Mouse (Mus musculus) embryonic facial prominence, embryonic 12.5 days (tissue): ENCODE results near the gene Cbx2. TPM values are rescaled to one million over a fixed set of nuclear protein-coding genes. Genes with fewer than 3 reads are reported as not detected.

ENCODE experiments used
- ATAC-seq: fragments of 200-750 bp; cut with Nextera tagmentation; 2 replicates; pipeline ENCODE4 v1.8.0; 2017; ENCODE audit not compliant: insufficient number of reproducible peaks, insufficient read depth, low FRiP score, low TSS enrichment
- H3K27ac ChIP-seq: fragments of 300-500 bp; sonication (generic); 2 replicates; pipeline ENCODE4 v1.5.1; 2016; ENCODE audit warnings: mild to moderate bottlenecking
- H3K27me3 ChIP-seq: fragments of 300-500 bp; sonication (generic); 2 replicates; pipeline ENCODE4 v1.6.1; 2016; ENCODE audit warnings: mild to moderate bottlenecking, moderate library complexity
- H3K36me3 ChIP-seq: fragments of 300-500 bp; sonication (generic); 2 replicates; pipeline ENCODE4 v1.6.1; 2016; ENCODE audit warnings: mild to moderate bottlenecking
- H3K4me1 ChIP-seq: fragments of 300-500 bp; sonication (generic); 2 replicates; pipeline ENCODE4 v1.6.1; 2016
- H3K4me2 ChIP-seq: fragments of 300-500 bp; sonication (generic); replicated peaks from 2 replicates; pipeline ENCODE4 v1.6.1; 2016; ENCODE audit warnings: mild to moderate bottlenecking, moderate library complexity
- H3K4me3 ChIP-seq: fragments of 300-500 bp; sonication (generic); 2 replicates; pipeline ENCODE4 v1.5.1; 2016; ENCODE audit warnings: mild to moderate bottlenecking
- H3K9ac ChIP-seq: fragments of 300-500 bp; sonication (generic); 2 replicates; pipeline ENCODE4 v1.6.1; 2016; ENCODE audit warnings: mild to moderate bottlenecking, moderate library complexity
- H3K9me3 ChIP-seq: fragments of 300-500 bp; sonication (generic); 2 replicates; pipeline ENCODE4 v1.6.1; 2016; ENCODE audit warnings: mild to moderate bottlenecking, moderate library complexity
- WGBS: fragments of 180-500 bp; shearing (Covaris S2); methylation state at CpG from one replicate; pipeline ENCODE4 v1.1.7; 2016; 5-methylcytosine and 5-hydroxymethylcytosine counted together
- polyA plus RNA-seq: library from polyadenylated mRNA; unstranded; fragments of >200 nt; fragmentation: Nextera tagmentation; extraction: Ambion mirVana; gene quantifications from 2 replicates; pipeline ENCODE4 v1.2.1, GENCODE M21; 2016

Gene Cbx2
- polyA plus RNA-seq, 1 experiment from 2014 or later = 105 TPM

- no peak for ATAC-seq
- peak overlapping the region; percentile 78 for H3K4me2 ChIP-seq
- H3K27ac ChIP-seq = peak overlapping the region; percentile 38; the same call in 1 of the 2 replicates
- WGBS = 1% methylated on average over 33 of the region's 35 CpGs
- H3K9ac ChIP-seq = peak overlapping the region; percentile 51
- peak overlapping the region; percentile 35 for H3K4me3 ChIP-seq
- H3K4me1 ChIP-seq = peaks cover 41% of the 10 kb centered on the region
- H3K9me3 ChIP-seq = no peaks in the 10 kb centered on the region
- peaks cover 80% of the 10 kb centered on the region for H3K27me3 ChIP-seq
- H3K36me3 ChIP-seq = no peaks in the 10 kb centered on the region
Observed at GRCm38 (mm10) chr11:119053738-119054350, 31.1 kb downstream of the Cbx2 start.

DNA sequence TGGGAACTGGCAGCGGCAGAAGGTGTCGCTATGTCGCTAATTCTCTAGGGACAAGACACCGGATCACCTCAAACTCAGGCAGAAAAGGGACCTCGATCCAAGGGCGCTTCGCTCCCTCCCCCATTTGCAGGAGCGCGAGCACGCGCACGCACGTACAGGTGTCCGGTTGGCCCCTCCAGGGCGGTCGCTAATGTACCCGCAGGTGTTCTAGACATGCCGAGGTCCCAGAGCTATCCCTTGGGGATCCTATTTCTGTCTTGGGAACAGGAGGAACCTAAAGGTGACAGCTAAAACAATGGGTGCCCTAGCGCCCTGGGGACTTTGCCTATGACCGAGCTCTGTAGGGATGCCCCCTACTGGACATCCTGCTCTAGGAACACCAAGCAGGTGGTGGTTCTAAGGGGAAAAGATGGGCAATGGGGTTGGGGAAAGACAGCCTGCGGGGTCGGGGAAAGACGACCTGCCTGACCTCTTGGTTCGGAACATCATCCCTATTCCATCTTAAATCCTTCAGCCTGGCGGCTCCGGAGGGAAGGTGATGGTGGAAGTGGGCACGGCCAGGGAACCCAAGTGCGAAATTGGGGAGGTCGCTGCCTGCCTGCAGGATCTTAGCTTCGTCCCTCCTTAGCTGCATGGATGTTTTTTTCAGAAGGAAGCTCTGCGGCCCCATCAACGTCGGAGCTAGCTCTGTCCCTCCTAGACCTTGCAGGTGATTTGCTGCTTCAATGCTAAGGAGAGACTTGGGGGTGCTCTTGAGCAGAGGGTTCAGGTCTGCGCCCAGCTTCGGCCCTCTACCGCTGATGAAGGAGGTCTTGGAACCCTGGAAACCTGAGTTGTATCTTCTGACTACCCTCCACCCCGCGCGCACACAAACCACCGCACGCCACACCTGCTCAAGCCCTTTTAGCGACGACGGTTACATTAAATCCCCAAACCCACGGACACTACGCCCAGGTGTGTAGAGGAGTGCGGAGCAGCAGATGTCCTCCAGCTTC lies 31.9 kb downstream of the Cbx2 start:
- Histone ChIP-seq H3K27ac (no peak overlapping the region), H3K36me3 (no peaks in the 10 kb centered on the region), H3K4me1 (peaks cover 41% of the 10 kb centered on the region), H3K9me3 (no peaks in the 10 kb centered on the region), H3K27me3 (peaks cover 80% of the 10 kb centered on the region), H3K4me3 (peak overlapping the region; percentile 35; the same call in 1 of the 2 replicates), H3K4me2 (peak overlapping the region; percentile 78), H3K9ac (0 out of 2 replicates have a peak overlapping the region, but pooled peaks have one; percentile 51)
- no peak for ATAC-seq
- 1% methylated on average over 47 of the region's 47 CpGs for WGBS

GRCm38 (mm10) chr11:119055571-119056131 lies 32.9 kb downstream of the Cbx2 start:
- peaks cover 41% of the 10 kb centered on the region for H3K4me1 ChIP-seq
- H3K36me3 ChIP-seq = no peaks in the 10 kb centered on the region
- H3K27me3 ChIP-seq = peaks cover 80% of the 10 kb centered on the region
- H3K4me3 ChIP-seq = peak overlapping the region; percentile 51
- H3K4me2 ChIP-seq = peak overlapping the region; percentile 95
- WGBS = under 1% methylated on average over 32 of the region's 32 CpGs
- ATAC-seq = no peak
- no peak overlapping the region for H3K27ac ChIP-seq
- no peaks in the 10 kb centered on the region for H3K9me3 ChIP-seq
- H3K9ac ChIP-seq = no peak overlapping the region

GRCm38 (mm10) chr11:119056301-119057211 lies 33.8 kb downstream of the Cbx2 start:
- Histone ChIP-seq H3K4me2 (peak overlapping the region; percentile 95), H3K9me3 (no peaks in the 10 kb centered on the region), H3K4me1 (peaks cover 41% of the 10 kb centered on the region), H3K27me3 (peaks cover 80% of the 10 kb centered on the region), H3K36me3 (no peaks in the 10 kb centered on the region), H3K4me3 (peak overlapping the region; percentile 51), H3K27ac (peak overlapping the region; percentile 46; the same call in 1 of the 2 replicates), H3K9ac (peak overlapping the region; percentile 86)
- no peak for ATAC-seq
- under 1% methylated on average over 65 of the region's 65 CpGs for WGBS

DNA sequence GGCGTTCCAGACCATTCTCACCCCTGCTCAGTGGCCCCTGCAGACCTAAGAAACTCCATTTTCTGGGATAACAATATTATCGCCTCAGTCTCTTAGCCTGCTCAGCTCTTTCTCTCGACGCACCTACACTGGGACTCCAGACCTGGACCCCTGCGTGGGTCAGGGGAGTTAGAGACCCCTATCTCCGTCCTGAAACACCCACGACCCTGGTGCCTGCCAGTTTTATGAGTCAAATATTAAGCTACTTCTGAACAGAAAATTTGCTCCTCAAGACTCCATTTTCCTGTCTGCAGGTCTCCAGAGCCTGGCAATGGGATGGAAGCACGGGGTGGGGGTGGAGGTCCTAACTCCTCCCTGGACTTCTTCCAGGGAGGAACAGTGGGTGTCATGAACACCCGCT lies 34.5 kb downstream of the Cbx2 start:
- no peaks in the 10 kb centered on the region for H3K9me3 ChIP-seq
- peak overlapping the region; percentile 86 for H3K9ac ChIP-seq
- WGBS = 2% methylated on average over 9 of the region's 9 CpGs
- H3K27me3 ChIP-seq = peaks cover 80% of the 10 kb centered on the region
- peak overlapping the region; percentile 95 for H3K4me2 ChIP-seq
- no peak for ATAC-seq
- H3K4me1 ChIP-seq = peaks cover 38% of the 10 kb centered on the region
- H3K4me3 ChIP-seq = peak overlapping the region; percentile 51
- H3K36me3 ChIP-seq = no peaks in the 10 kb centered on the region
- H3K27ac ChIP-seq = no peak overlapping the region

GRCm38 (mm10) chr11:119058041-119058995 lies 35.6 kb downstream of the Cbx2 start:
- 2% methylated on average over 58 of the region's 58 CpGs for WGBS
- Histone ChIP-seq H3K4me1 (peaks cover 30% of the 10 kb centered on the region), H3K27me3 (peaks cover 84% of the 10 kb centered on the region), H3K27ac (no peak overlapping the region), H3K36me3 (no peaks in the 10 kb centered on the region), H3K9ac (no peak overlapping the region), H3K4me2 (peak overlapping the region; percentile 33), H3K4me3 (peak overlapping the region; percentile 17), H3K9me3 (no peaks in the 10 kb centered on the region)
- no peak for ATAC-seq

DNA sequence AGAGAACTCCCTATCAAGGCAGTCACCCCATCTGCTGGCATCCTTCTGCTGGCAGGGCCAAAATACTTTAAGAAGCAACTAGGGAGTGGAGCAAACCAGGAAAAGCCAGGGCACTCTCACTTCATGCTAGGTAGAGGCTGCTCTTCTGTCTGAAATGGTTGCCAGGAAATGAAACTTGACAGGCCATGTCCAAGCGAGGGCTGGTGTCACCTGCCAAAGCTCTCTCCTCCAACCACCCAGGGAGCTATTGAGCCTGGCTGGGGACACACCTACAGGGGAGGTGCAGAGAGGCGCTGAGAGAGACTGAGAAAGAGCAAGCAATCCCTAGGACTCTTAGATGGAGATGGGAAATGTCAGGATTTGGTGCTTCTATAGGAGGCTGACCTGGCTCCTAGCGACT lies 36.5 kb downstream of the Cbx2 start:
- Histone ChIP-seq H3K4me3 (0 out of 2 replicates have a peak overlapping the region, but pooled peaks have one; percentile 17), H3K9ac (no peak overlapping the region), H3K4me2 (0 out of 2 replicates have a peak overlapping the region, but pooled peaks have one; percentile 33), H3K27ac (no peak overlapping the region), H3K36me3 (no peaks in the 10 kb centered on the region), H3K9me3 (no peaks in the 10 kb centered on the region), H3K27me3 (peaks cover 82% of the 10 kb centered on the region), H3K4me1 (peaks cover 23% of the 10 kb centered on the region)
- ATAC-seq = no peak
- WGBS = 6% methylated on average over 3 of the region's 3 CpGs

DNA sequence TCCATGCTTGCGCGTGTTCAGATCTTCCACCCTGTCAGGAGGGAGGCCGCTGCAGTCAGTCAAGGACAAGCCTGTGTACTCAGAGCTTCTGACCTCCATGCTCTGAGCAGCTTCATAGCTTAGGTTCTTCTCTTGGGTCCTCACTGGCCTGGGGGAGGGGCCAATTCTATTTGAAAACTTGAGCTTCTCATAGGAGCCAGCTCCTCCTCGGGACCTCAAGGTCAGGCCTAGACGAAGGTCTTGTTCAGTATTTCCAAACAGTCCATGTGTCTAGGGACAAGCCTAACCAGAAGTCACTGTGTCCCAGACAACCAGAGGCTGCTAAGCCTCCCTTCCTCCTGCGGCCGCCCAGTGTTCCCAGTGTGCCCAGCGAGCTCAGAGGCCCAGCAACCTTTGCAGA lies 44.1 kb downstream of the Cbx2 start:
- Histone ChIP-seq H3K4me1 (no peaks in the 10 kb centered on the region), H3K9me3 (0 out of 2 replicates have a peak, but pooled peaks cover 7% of the 10 kb centered on the region), H3K4me3 (no peak overlapping the region), H3K27ac (no peak overlapping the region), H3K4me2 (no peak overlapping the region), H3K27me3 (peaks cover 25% of the 10 kb centered on the region), H3K36me3 (no peaks in the 10 kb centered on the region), H3K9ac (no peak overlapping the region)
- 73% methylated on average over 8 of the region's 8 CpGs for WGBS
- no peak for ATAC-seq

GRCm38 (mm10) chr11:119072239-119072638 lies 49.5 kb downstream of the Cbx2 start:
- H3K27ac ChIP-seq = no peak overlapping the region
- no peak for ATAC-seq
- WGBS = 86% methylated on average over 7 of the region's 7 CpGs
- peaks cover 22% of the 10 kb centered on the region; the same call in 1 of the 2 replicates for H3K27me3 ChIP-seq
- H3K36me3 ChIP-seq = no peaks in the 10 kb centered on the region
- H3K4me1 ChIP-seq = peaks cover 16% of the 10 kb centered on the region
- H3K9ac ChIP-seq = no peak overlapping the region
- H3K4me2 ChIP-seq = no peak overlapping the region
- H3K9me3 ChIP-seq = 0 out of 2 replicates have a peak, but pooled peaks cover 7% of the 10 kb centered on the region
- no peak overlapping the region for H3K4me3 ChIP-seq

DNA sequence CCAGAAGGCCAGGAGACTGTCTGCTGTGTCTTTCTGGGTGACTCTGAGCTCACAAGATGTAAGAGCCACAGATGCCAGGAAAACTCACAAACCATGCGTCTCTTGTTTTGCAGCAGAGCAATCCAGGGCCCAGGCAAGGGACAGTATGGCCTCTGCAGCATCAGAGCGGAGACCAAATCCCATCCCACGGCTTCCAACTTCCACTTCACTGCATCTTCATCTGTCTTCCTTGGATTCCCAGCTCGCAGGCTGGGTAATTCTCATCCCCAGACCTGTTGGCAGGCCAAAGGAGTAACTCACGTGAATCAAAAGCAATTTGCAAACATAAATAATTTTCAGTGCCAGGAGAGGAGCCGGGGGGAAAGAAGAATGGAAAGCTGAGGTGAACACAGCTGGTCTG lies 50.2 kb downstream of the Cbx2 start:
- Histone ChIP-seq H3K4me2 (no peak overlapping the region), H3K27ac (no peak overlapping the region), H3K27me3 (peaks cover 22% of the 10 kb centered on the region; the same call in 1 of the 2 replicates), H3K4me3 (no peak overlapping the region), H3K4me1 (peaks cover 17% of the 10 kb centered on the region), H3K9ac (no peak overlapping the region), H3K36me3 (no peaks in the 10 kb centered on the region), H3K9me3 (0 out of 2 replicates have a peak, but pooled peaks cover 7% of the 10 kb centered on the region)
- ATAC-seq = no peak
- 71% methylated on average over 6 of the region's 6 CpGs for WGBS
